Mouse (Mus musculus) kidney, adult 2 months (tissue): ENCODE measurements around the gene Rap1gap2. TPM values are rescaled to one million over a fixed set of nuclear protein-coding genes. Genes with fewer than 3 reads are reported as not detected.

Experiments
- DNase-seq: peaks from one replicate; pipeline ENCODE4 v3.0.0; 2021
- H3K27ac ChIP-seq: fragments of 200-500 bp; 2 replicates; pipeline ENCODE4 v1.5.1; 2012; ENCODE audit warnings: low read depth, low read length, control low read depth, inconsistent platforms; ENCODE audit not compliant: insufficient read depth
- H3K27me3 ChIP-seq: fragments of 200-500 bp; replicated peaks from 2 replicates; pipeline ENCODE4 v1.6.1; 2012; ENCODE audit warnings: mild to moderate bottlenecking, moderate library complexity, low read length, inconsistent platforms; ENCODE audit not compliant: control insufficient read depth, insufficient read depth
- H3K36me3 ChIP-seq: fragments of 200-500 bp; 2 replicates; pipeline ENCODE4 v1.6.1; 2012; ENCODE audit warnings: mild to moderate bottlenecking, moderate library complexity, low read length, inconsistent platforms; ENCODE audit not compliant: control insufficient read depth, insufficient read depth
- H3K4me1 ChIP-seq: fragments of 200-500 bp; 2 replicates; pipeline ENCODE4 v1.6.1; 2011; ENCODE audit warnings: low read length; ENCODE audit not compliant: control insufficient read depth, insufficient read depth
- H3K4me3 ChIP-seq: fragments of 200-500 bp; 2 replicates; pipeline ENCODE4 v1.5.1; 2011; ENCODE audit warnings: mild to moderate bottlenecking, low read depth, low read length, control low read depth; ENCODE audit not compliant: insufficient read depth
- CTCF ChIP-seq: fragments of 200-500 bp; conservative IDR thresholded peaks from 2 replicates; pipeline ENCODE4 v1.5.1; 2011; ENCODE audit warnings: low read depth, mild to moderate bottlenecking, control low read depth, low read length, moderate library complexity, mixed read lengths; ENCODE audit not compliant: insufficient read depth, insufficient read length
- POLR2A ChIP-seq: fragments of 200-500 bp; IDR thresholded peaks from one replicate; pipeline ENCODE4 v1.6.1; 2011; ENCODE audit warnings: low read depth, low read length, control low read depth
- WGBS: fragments of 180-500 bp; shearing (Covaris S2); methylation state at CpG from one replicate; pipeline ENCODE4 v1.1.7; 2018; 5-methylcytosine and 5-hydroxymethylcytosine counted together
- polyA plus RNA-seq: library from polyadenylated mRNA; depleted of rRNA; stranded (reverse); fragments of >200 nt; gene quantifications from 2 replicates; pipeline ENCODE4 v1.2.3, GENCODE M21; 2012

Rap1gap2 gene
- polyA plus RNA-seq, 1 experiment: 24.9 TPM

DNA sequence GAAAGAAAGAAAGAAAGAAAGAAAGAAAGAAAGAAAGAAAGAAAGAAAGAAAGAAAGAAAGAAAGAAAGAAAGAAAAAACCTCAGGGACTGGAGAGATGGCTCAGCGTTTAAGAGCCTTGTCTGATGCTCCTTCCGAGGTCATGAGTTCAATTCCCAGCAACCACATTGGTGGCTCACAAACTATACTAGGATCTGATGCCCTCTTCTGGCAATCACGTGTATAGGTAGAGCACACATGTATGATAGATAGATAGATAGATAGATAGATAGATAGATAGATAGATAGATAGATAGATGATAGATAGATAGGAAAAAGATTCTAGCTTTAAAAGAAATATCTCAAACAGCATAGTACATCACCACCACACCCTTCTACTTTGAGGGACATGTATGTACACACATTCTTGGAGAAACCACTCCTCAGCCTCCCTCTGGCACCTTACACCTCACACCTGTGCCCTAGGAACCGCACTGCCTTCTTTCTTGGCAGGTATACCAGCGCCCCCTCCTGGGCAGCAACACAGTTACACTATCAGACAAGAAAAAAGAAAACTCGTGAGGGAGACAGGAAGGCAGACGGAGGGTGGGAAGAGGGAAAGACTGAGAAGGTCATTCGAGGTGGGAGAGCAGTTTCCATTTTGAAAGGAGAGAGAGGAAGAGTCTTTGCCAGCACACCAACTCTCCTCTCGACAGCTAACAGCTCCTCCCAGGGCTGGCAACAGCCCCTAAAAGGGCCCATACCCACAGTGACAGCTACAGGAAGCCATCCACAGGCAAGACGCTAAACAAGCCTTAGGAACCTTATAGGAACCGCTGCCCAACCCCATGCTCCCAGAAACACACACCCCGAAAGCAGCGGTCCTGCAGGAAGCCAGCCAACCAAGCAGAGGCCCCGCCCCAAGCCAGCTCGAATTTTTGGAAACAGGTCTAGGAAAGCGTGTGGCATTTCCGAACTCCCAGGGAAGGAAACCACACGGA lies 84.2 kb downstream of the Rap1gap2 start:
- no peaks in the 10 kb centered on the region for H3K27me3 ChIP-seq
- H3K27ac ChIP-seq: 0 out of 2 replicates have a peak overlapping the region, but pooled peaks have one; percentile 26
- no peaks in the 10 kb centered on the region for H3K36me3 ChIP-seq
- DNase-seq: peak; percentile 57
- peak; percentile 76 for TF ChIP-seq CTCF
- TF ChIP-seq POLR2A: no peak
- WGBS: 11% methylated on average over 18 of the region's 18 CpGs
- peaks cover 5% of the 10 kb centered on the region; the same call in 1 of the 2 replicates for H3K4me1 ChIP-seq
- H3K4me3 ChIP-seq: peak overlapping the region; percentile 24; the same call in 1 of the 2 replicates

GRCm38 (mm10) chr11:74525605-74526004 lies 85.1 kb downstream of the Rap1gap2 start:
- peak; percentile 40 for DNase-seq
- Histone ChIP-seq H3K4me1 (peaks cover 5% of the 10 kb centered on the region; the same call in 1 of the 2 replicates), H3K36me3 (no peaks in the 10 kb centered on the region), H3K27ac (peak overlapping the region; percentile 94; the same call in 1 of the 2 replicates), H3K4me3 (no peak overlapping the region), H3K27me3 (no peaks in the 10 kb centered on the region)
- no peak for TF ChIP-seq POLR2A
- no peak for TF ChIP-seq CTCF
- 37% methylated on average over 9 of the region's 9 CpGs for whole genome bisulfite sequencing

DNA sequence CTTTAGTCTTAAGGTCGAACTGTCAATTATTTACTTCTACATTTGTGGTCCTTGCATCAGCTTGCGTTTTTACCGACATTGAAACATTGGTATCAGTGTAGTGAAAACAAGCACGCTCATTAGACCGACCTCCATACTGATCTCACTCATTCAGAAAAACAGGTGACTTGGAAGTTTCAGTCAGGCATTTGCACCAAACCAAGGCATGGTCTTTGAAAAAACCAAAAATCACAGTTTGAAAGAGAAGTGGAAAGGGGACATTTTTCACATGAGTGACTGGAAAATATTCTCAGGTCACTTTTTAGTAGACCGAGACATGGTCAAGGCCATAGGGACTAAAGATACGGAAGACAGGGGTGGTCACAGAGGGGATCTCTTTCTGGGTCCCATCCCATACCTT lies 85.5 kb downstream of the Rap1gap2 start:
- H3K27ac ChIP-seq: peak overlapping the region; percentile 94
- peak; percentile 21 for DNase-seq
- H3K4me1 ChIP-seq: peaks cover 5% of the 10 kb centered on the region; the same call in 1 of the 2 replicates
- H3K27me3 ChIP-seq: no peaks in the 10 kb centered on the region
- 49% methylated on average over 7 of the region's 7 CpGs for WGBS
- H3K4me3 ChIP-seq: no peak overlapping the region
- no peaks in the 10 kb centered on the region for H3K36me3 ChIP-seq
- TF ChIP-seq POLR2A (no peak), CTCF (no peak)

GRCm38 (mm10) chr11:74524050-74524965 lies 86.4 kb downstream of the Rap1gap2 start:
- Histone ChIP-seq H3K4me1 (peaks cover 5% of the 10 kb centered on the region; the same call in 1 of the 2 replicates), H3K27ac (peak overlapping the region; percentile 94), H3K36me3 (no peaks in the 10 kb centered on the region), H3K4me3 (no peak overlapping the region), H3K27me3 (no peaks in the 10 kb centered on the region)
- 64% methylated on average over 9 of the region's 9 CpGs for WGBS
- DNase-seq: peak; percentile 82
- TF ChIP-seq POLR2A (no peak), CTCF (no peak)

- peak; percentile 41 for DNase-seq
- 16% methylated on average over 30 of the region's 30 CpGs for WGBS
- Histone ChIP-seq H3K27ac (peak overlapping the region; percentile 94), H3K4me1 (peaks cover 5% of the 10 kb centered on the region; the same call in 1 of the 2 replicates), H3K4me3 (peak overlapping the region; percentile 68; the same call in 1 of the 2 replicates), H3K36me3 (no peaks in the 10 kb centered on the region), H3K27me3 (no peaks in the 10 kb centered on the region)
- TF ChIP-seq CTCF: no peak
- no peak for TF ChIP-seq POLR2A
These were observed 87.3 kb downstream of the Rap1gap2 start for GRCm38 (mm10) chr11:74523210-74523951.
